21 mouse cellular contexts compared by ENCODE assay signal in genomic region chr3:58789473-58789872, GRCm38 (mm10). TPM values are rescaled to one million over a fixed set of nuclear protein-coding genes. Genes with fewer than 3 reads are reported as not detected.
DNase-seq lines count a peak whose midpoint lies in the region; ATAC-seq lines count a peak whose summit lies in the region.
"Had no signal": no experiment of that assay in that cellular context is flagged by ENCODE, and none has a peak within 500 bp of the region (broad histone marks: within the 10 kb centered on the region; RNA-seq: fewer than 3 reads in every experiment).

No protein-coding gene starts in this region.

- ATAC-seq in liver, embryonic 12.5 days = no peak
- ATAC-seq: liver, postnatal 0 days had no signal

- H3K27me3 ChIP-seq in liver, embryonic 12.5 days (replicated peaks) = no peaks in the 10 kb centered on the region
- H3K27me3 ChIP-seq: heart, embryonic 13.5 days; limb, embryonic 15.5 days had no signal

- H3K9me3 ChIP-seq in liver, embryonic 12.5 days (replicated peaks) = no peaks in the 10 kb centered on the region
- H3K9me3 ChIP-seq: heart, embryonic 13.5 days; limb, embryonic 15.5 days had no signal

- 75% methylated on average over 7 of the region's 7 CpGs for WGBS in liver, embryonic 12.5 days (ENCODE audit: insufficient replicate concordance)

- H3K36me3 ChIP-seq in liver, embryonic 12.5 days = no peaks in the 10 kb centered on the region
- H3K36me3 ChIP-seq: heart, embryonic 13.5 days; limb, embryonic 15.5 days had no signal

- H3K4me3 ChIP-seq in liver, embryonic 12.5 days = no peak overlapping the region
- H3K4me3 ChIP-seq: heart, embryonic 13.5 days; limb, embryonic 15.5 days had no signal

- H3K9ac ChIP-seq in liver, embryonic 12.5 days = no peak overlapping the region
- H3K9ac ChIP-seq: heart, embryonic 13.5 days; limb, embryonic 15.5 days; liver, postnatal 0 days had no signal

- no peaks in the 10 kb centered on the region for H3K4me1 ChIP-seq in liver, embryonic 12.5 days

- intact Hi-C loops in left cerebral cortex, postnatal 4 days (cut with DNase I) = loop anchor here (10.0 kb wide), 1 partner anchor 215 kb away; the partner anchor contains the start of gene Med12l
- intact Hi-C loops in left cerebral cortex, postnatal 25 days (cut with DNase I) = loop anchor here (5.0 kb wide), 1 partner anchor 273 kb away; no protein-coding TSS in a partner anchor

- H3K27ac ChIP-seq in liver, embryonic 12.5 days = no peak overlapping the region
- H3K27ac ChIP-seq: heart, embryonic 13.5 days; limb, embryonic 15.5 days had no signal

- peak; percentile 39 for DNase-seq in left cerebral cortex, adult 11 months (ENCODE audit: low spot score)
- DNase-seq in left cerebral cortex, postnatal 4 days = no peak
- peak; percentile 61 to 71 for DNase-seq in frontal cortex, postnatal 36 days (ENCODE audit: low spot score in 2 of 2)
- DNase-seq in left cerebral cortex, postnatal 25 days (ENCODE audit: low spot score in 2 of 2) = peak; percentile 60 to 70
- peak; percentile 60 for DNase-seq in telencephalon, adult 2 months (ENCODE audit: low read depth, low spot score)
- no peak for DNase-seq in gastrocnemius, adult 18-20 months (ENCODE audit: low spot score)
- DNase-seq: adrenal gland, postnatal 14 days; cerebellum, adult 8-10 months; heart, postnatal 36 days; kidney, postnatal 4 days; liver, postnatal 0 days; lung, postnatal 36 days; retina, postnatal 1 day; thymus, adult 18-20 months had no signal

- H3K4me2 ChIP-seq in liver, embryonic 12.5 days = no peak overlapping the region
- H3K4me2 ChIP-seq: heart, embryonic 13.5 days; limb, embryonic 15.5 days; midbrain, embryonic 11.5 days had no signal

RNA-seq across cellular contexts. Expression of gene Mindy4b-ps, which starts 32.6 kb away (rescaled TPM):
- under 1 TPM; 0.40 to 0.48 TPM for total RNA-seq in left cerebral cortex, postnatal 4 days (2021)
- total RNA-seq in left cerebral cortex, postnatal 25 days (2021) = 1 to 10 TPM; 1.5 to 1.8 TPM
- total RNA-seq in gastrocnemius, adult 18-20 months (2021) = not detected
- polyA plus RNA-seq in liver, embryonic 12.5 days (2016; fragmentation: Nextera tagmentation; extraction: Ambion mirVana) = not detected in 2 replicates
- total RNA-seq: adrenal gland, postnatal 14 days; gastrocnemius, postnatal 4 days; neutrophil, adult 5-6 weeks had no signal
- polyA plus RNA-seq: C2C12; limb, embryonic 15.5 days; liver, postnatal 0 days; midbrain, embryonic 11.5 days had no signal

Comparison
In these comparisons a context has a peak if more than half of its experiments do, and no peak if none do; other contexts are left out.
1. DNase-seq: peak in left cerebral cortex, adult 11 months (single experiment), frontal cortex, postnatal 36 days (2 of 2), left cerebral cortex, postnatal 25 days (2 of 2) and telencephalon, adult 2 months (single experiment); none in left cerebral cortex, postnatal 4 days (single experiment) and gastrocnemius, adult 18-20 months (single experiment).